Mouse (Mus musculus) liver, postnatal 0 days (tissue): ENCODE results near the gene Smad5. TPM values are rescaled to one million over a fixed set of nuclear protein-coding genes. Genes with fewer than 3 reads are reported as not detected.

Experiments used
- ATAC-seq: fragments of 200-750 bp; cut with Nextera tagmentation; 2 replicates; pipeline ENCODE4 v1.8.0; 2017; ENCODE audit warnings: mild to moderate bottlenecking, moderate library complexity
- DNase-seq: peaks from one replicate; pipeline ENCODE4 v3.0.0-alpha.2; 2016
- H3K27ac ChIP-seq: fragments of 300-500 bp; sonication (generic); 2 replicates; pipeline ENCODE4 v1.5.1; 2014; ENCODE audit warnings: antibody characterized with exemption, moderate library complexity, mild to moderate bottlenecking, low read depth
- H3K27me3 ChIP-seq: fragments of 300-500 bp; sonication (generic); 2 replicates; pipeline ENCODE4 v1.6.1; 2014; ENCODE audit warnings: low read length, control low read depth, mixed read lengths; ENCODE audit not compliant: insufficient read depth
- H3K36me3 ChIP-seq: fragments of 300-500 bp; sonication (generic); replicated peaks from 2 replicates; pipeline ENCODE4 v1.6.1; 2014; ENCODE audit warnings: mild to moderate bottlenecking, control low read depth, low read length, moderate library complexity, mixed read lengths; ENCODE audit not compliant: insufficient read depth
- H3K4me1 ChIP-seq: fragments of 300-500 bp; sonication (generic); 2 replicates; pipeline ENCODE4 v1.6.1; 2014; ENCODE audit warnings: antibody characterized with exemption, mild to moderate bottlenecking, control low read depth; ENCODE audit not compliant: insufficient read depth
- H3K4me2 ChIP-seq: fragments of 300-500 bp; sonication (generic); 2 replicates; pipeline ENCODE4 v1.6.1; 2014; ENCODE audit warnings: low read depth, mild to moderate bottlenecking, low read length, moderate library complexity, mixed read lengths
- H3K4me3 ChIP-seq: fragments of 300-500 bp; sonication (generic); 2 replicates; pipeline ENCODE4 v1.5.1; 2014; ENCODE audit warnings: low read depth, low read length
- H3K9ac ChIP-seq: fragments of 300-500 bp; sonication (generic); replicated peaks from 2 replicates; pipeline ENCODE4 v1.6.1; 2014; ENCODE audit warnings: mild to moderate bottlenecking, moderate library complexity
- H3K9me3 ChIP-seq: fragments of 300-500 bp; sonication (generic); 2 replicates; pipeline ENCODE4 v1.6.1; 2016; ENCODE audit warnings: mild to moderate bottlenecking, control low read depth, low read length, mixed read lengths
- CTCF ChIP-seq: sonication (generic); IDR thresholded peaks from 2 replicates; pipeline ENCODE4 v1.5.1; 2016; ENCODE audit warnings: antibody characterized with exemption, low read depth
- EP300 ChIP-seq: IDR thresholded peaks from 2 replicates; pipeline ENCODE4 v1.6.1; 2016; ENCODE audit warnings: antibody characterized with exemption, low read depth, mild to moderate bottlenecking
- WGBS: fragments of 180-500 bp; shearing (Covaris S2); extraction: QIAGEN DNeasy Blood & Tissue Kit; methylation state at CpG from one replicate; pipeline ENCODE4 v1.1.7; 2014; ENCODE audit not compliant: insufficient replicate concordance; 5-methylcytosine and 5-hydroxymethylcytosine counted together
- polyA plus RNA-seq: library from polyadenylated mRNA; unstranded; fragments of >200 nt; fragmentation: Nextera tagmentation; extraction: Ambion mirVana; gene quantifications from 2 replicates; pipeline ENCODE4 v1.2.1, GENCODE M21; 2015

Gene Smad5
- polyA plus RNA-seq, 1 experiment from 2014 or later: 3.8 TPM

GRCm38 (mm10) chr13:56780746-56781469 lies 78.1 kb downstream of the Smad5 start:
- no peaks in the 10 kb centered on the region; the same call in 1 of the 2 replicates for H3K4me1 ChIP-seq
- H3K4me3 ChIP-seq: no peak overlapping the region
- H3K4me2 ChIP-seq: no peak overlapping the region
- DNase-seq: no peak
- no peaks in the 10 kb centered on the region for H3K9me3 ChIP-seq
- no peak for ATAC-seq
- no peaks in the 10 kb centered on the region for H3K27me3 ChIP-seq
- no peak overlapping the region for H3K9ac ChIP-seq
- TF ChIP-seq EP300 (no peak), CTCF (no peak)
- 60% methylated on average over 13 of the region's 13 CpGs for WGBS
- no peaks in the 10 kb centered on the region for H3K36me3 ChIP-seq
- no peak overlapping the region for H3K27ac ChIP-seq

GRCm38 (mm10) chr13:56781697-56782096 lies 78.9 kb downstream of the Smad5 start:
- Histone ChIP-seq H3K4me2 (no peak overlapping the region), H3K4me1 (no peaks in the 10 kb centered on the region), H3K27ac (no peak overlapping the region), H3K36me3 (no peaks in the 10 kb centered on the region), H3K9ac (no peak overlapping the region), H3K9me3 (no peaks in the 10 kb centered on the region), H3K27me3 (no peaks in the 10 kb centered on the region), H3K4me3 (no peak overlapping the region)
- DNase-seq (no peak), ATAC-seq (no peak)
- 79% methylated on average over 3 of the region's 3 CpGs for WGBS
- no peak for TF ChIP-seq CTCF

GRCm38 (mm10) chr13:56782621-56783020 lies 79.8 kb downstream of the Smad5 start:
- no peak overlapping the region for H3K9ac ChIP-seq
- no peak overlapping the region for H3K4me3 ChIP-seq
- H3K36me3 ChIP-seq: no peaks in the 10 kb centered on the region
- DNase-seq: no peak
- no peak overlapping the region for H3K4me2 ChIP-seq
- ATAC-seq: no peak
- TF ChIP-seq EP300 (no peak), CTCF (no peak)
- no peak overlapping the region for H3K27ac ChIP-seq
- 67% methylated on average over 1 of the region's 1 CpGs for WGBS
- no peaks in the 10 kb centered on the region for H3K4me1 ChIP-seq
- no peaks in the 10 kb centered on the region for H3K27me3 ChIP-seq
- H3K9me3 ChIP-seq: no peaks in the 10 kb centered on the region

- 91% methylated on average over 3 of the region's 3 CpGs for WGBS
- no peak for DNase-seq
- ATAC-seq: no peak
- no peak overlapping the region for H3K27ac ChIP-seq
- H3K4me2 ChIP-seq: no peak overlapping the region
- TF ChIP-seq CTCF (no peak), EP300 (no peak)
- H3K4me3 ChIP-seq: no peak overlapping the region
- H3K27me3 ChIP-seq: no peaks in the 10 kb centered on the region
- H3K9me3 ChIP-seq: no peaks in the 10 kb centered on the region
- no peak overlapping the region for H3K9ac ChIP-seq
- no peaks in the 10 kb centered on the region for H3K36me3 ChIP-seq
- no peaks in the 10 kb centered on the region for H3K4me1 ChIP-seq
Measured at GRCm38 (mm10) chr13:56790683-56791082, 87.9 kb downstream of the Smad5 start.

Other genes starting within 250 kb of the Smad5 start
- gene Il9, start 220.8 kb upstream of the Smad5 start, polyA plus RNA-seq: not detected in 2 replicates
- 1.2 and 1.5 TPM in 2 replicates for gene Fbxl21, start 180.5 kb upstream of the Smad5 start, polyA plus RNA-seq
- 79.5 and 93.6 TPM in 2 replicates for gene Lect2, start 154.5 kb upstream of the Smad5 start, polyA plus RNA-seq
- gene Tgfbi, start 93.5 kb upstream of the Smad5 start, polyA plus RNA-seq: 24.9 and 26.8 TPM in 2 replicates
- not detected in 2 replicates for gene Gm45623, start 50.8 kb downstream of the Smad5 start, polyA plus RNA-seq
- not detected in 2 replicates for gene Trpc7, start 193.0 kb downstream of the Smad5 start, polyA plus RNA-seq